Mouse (Mus musculus) limb, embryonic 11.5 days (tissue): Measurements from ENCODE around the gene Igfbp5. TPM values are rescaled to one million over a fixed set of nuclear protein-coding genes. Genes with fewer than 3 reads are reported as not detected.
A peak's percentile ranks its signal among the peaks of the same experiment; 100 is the strongest.

ENCODE experiments used
- ATAC-seq: fragments of 200-750 bp; cut with Nextera tagmentation; 2 replicates; pipeline ENCODE4 v1.8.0; 2017; ENCODE audit warnings: low read depth; ENCODE audit not compliant: insufficient number of reproducible peaks, low FRiP score, low TSS enrichment
- DNase-seq: peaks from one replicate; pipeline ENCODE4 v3.0.0-alpha.2; 2015; ENCODE audit warnings: low spot score
- H3K27ac ChIP-seq: fragments of 300-500 bp; sonication (generic); replicated peaks from 2 replicates; pipeline ENCODE4 v1.5.1; 2014; ENCODE audit warnings: low read depth, mild to moderate bottlenecking, low read length
- H3K27me3 ChIP-seq: fragments of 300-500 bp; sonication (generic); 2 replicates; pipeline ENCODE4 v1.6.1; 2014; ENCODE audit warnings: mild to moderate bottlenecking, low read length, mixed read lengths; ENCODE audit not compliant: control insufficient read depth, insufficient read depth
- H3K36me3 ChIP-seq: fragments of 300-500 bp; sonication (generic); 2 replicates; pipeline ENCODE4 v1.6.1; 2014; ENCODE audit warnings: mild to moderate bottlenecking, low read length, moderate library complexity, mixed read lengths; ENCODE audit not compliant: control insufficient read depth, insufficient read depth
- H3K4me1 ChIP-seq: fragments of 300-500 bp; sonication (generic); 2 replicates; pipeline ENCODE4 v1.6.1; 2014; ENCODE audit warnings: low read length, mixed read lengths; ENCODE audit not compliant: control insufficient read depth, insufficient read depth
- H3K4me2 ChIP-seq: fragments of 300-500 bp; sonication (generic); 2 replicates; pipeline ENCODE4 v1.6.1; 2014; ENCODE audit warnings: low read depth, mild to moderate bottlenecking, moderate library complexity; ENCODE audit not compliant: severe bottlenecking
- H3K4me3 ChIP-seq: fragments of 300-500 bp; sonication (generic); 2 replicates; pipeline ENCODE4 v1.5.1; 2014; ENCODE audit warnings: low read depth, low read length
- H3K9ac ChIP-seq: fragments of 300-500 bp; sonication (generic); 2 replicates; pipeline ENCODE4 v1.6.1; 2014; ENCODE audit warnings: mild to moderate bottlenecking, low read length
- H3K9me3 ChIP-seq: fragments of 300-500 bp; sonication (generic); 2 replicates; pipeline ENCODE4 v1.6.1; 2016; ENCODE audit warnings: low read length; ENCODE audit not compliant: control insufficient read depth
- WGBS: fragments of 180-500 bp; shearing (Covaris S2); extraction: QIAGEN DNeasy Blood & Tissue Kit; methylation state at CpG from one replicate; pipeline ENCODE4 v1.1.7; 2014; 5-methylcytosine and 5-hydroxymethylcytosine counted together
- polyA plus RNA-seq: library from polyadenylated mRNA; unstranded; fragments of >200 nt; fragmentation: Nextera tagmentation; extraction: Ambion mirVana; gene quantifications from 2 replicates; pipeline ENCODE4 v1.2.1, GENCODE M21; 2014

Igfbp5 gene
- polyA plus RNA-seq, 1 experiment from 2014 or later = 48.4 TPM

DNA sequence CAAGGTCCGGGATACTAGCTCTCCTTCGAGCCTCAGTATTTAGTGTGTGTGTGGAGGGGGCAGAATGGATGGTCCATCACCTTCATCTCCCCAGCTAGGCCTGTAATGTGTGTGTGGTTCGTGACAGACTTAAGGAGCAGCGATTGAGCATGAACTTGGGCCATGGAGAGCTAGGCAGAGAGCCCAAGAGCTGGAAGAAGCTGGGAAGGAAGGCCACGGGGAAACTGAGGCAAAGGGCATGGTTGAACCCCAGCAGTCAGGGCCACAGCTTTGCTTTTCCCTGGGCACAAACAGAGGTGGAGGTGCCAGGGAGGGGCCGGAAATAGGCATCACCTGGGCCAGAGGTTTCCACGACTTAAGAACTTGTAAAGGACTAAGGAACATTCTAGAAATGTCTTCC lies 17.5 kb downstream of the Igfbp5 start:
- Histone ChIP-seq H3K27ac (no peak overlapping the region), H3K36me3 (no peaks in the 10 kb centered on the region), H3K4me1 (no peaks in the 10 kb centered on the region), H3K9ac (no peak overlapping the region), H3K9me3 (no peaks in the 10 kb centered on the region), H3K4me3 (no peak overlapping the region), H3K27me3 (no peaks in the 10 kb centered on the region), H3K4me2 (no peak overlapping the region)
- ATAC-seq (no peak), DNase-seq (no peak)
- 85% methylated on average over 7 of the region's 7 CpGs for WGBS

DNA sequence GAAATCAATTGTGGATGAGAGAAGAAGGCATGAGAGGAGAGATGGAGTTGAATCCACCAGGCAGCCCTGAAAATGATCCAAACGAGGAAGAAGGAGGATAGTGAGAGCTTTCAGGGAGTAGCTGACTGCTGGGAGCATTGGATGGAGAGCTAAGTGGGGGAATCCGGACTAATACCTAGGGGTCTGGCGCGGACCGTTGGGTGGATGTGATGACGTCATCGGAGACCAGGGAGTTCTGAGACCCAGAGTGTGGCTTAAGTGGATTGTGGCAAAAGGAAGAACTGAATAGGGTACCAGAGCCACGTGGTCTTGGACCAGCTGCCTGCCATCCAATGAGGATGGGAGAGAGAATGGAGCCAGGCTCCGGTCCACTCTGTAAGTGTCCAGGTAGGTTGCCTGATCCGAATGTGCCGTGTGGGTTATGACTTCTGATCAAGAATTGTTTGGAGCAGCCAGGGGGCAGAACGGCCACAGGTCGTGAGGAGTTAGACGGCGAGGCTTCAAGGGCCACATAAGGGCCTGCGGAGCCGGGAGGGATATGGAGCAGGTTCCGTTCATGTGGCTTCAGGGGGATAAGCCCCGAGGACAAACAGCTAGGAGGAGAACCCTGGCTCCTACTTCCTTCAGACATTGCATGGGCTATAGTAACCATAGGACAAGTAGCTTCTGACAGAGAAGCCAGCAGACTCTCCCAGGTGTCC lies 18.3 kb downstream of the Igfbp5 start:
- Histone ChIP-seq H3K4me1 (no peaks in the 10 kb centered on the region), H3K4me3 (no peak overlapping the region), H3K9ac (no peak overlapping the region), H3K9me3 (no peaks in the 10 kb centered on the region), H3K36me3 (no peaks in the 10 kb centered on the region), H3K27ac (no peak overlapping the region), H3K27me3 (no peaks in the 10 kb centered on the region), H3K4me2 (no peak overlapping the region)
- no peak for ATAC-seq
- WGBS = 85% methylated on average over 19 of the region's 19 CpGs
- DNase-seq = no peak

GRCm38 (mm10) chr1:72855729-72856128 lies 19.0 kb downstream of the Igfbp5 start:
- DNase-seq (no peak), ATAC-seq (no peak)

GRCm38 (mm10) chr1:72854337-72855237 lies 20.1 kb downstream of the Igfbp5 start:
- peak; percentile 74 for DNase-seq
- 65% methylated on average over 10 of the region's 10 CpGs for WGBS
- no peak overlapping the region for H3K9ac ChIP-seq

More at GRCm38 (mm10) chr1:72855729-72856128, 19.0 kb downstream of the Igfbp5 start:
- Histone ChIP-seq H3K9ac (no peak overlapping the region), H3K4me1 (no peaks in the 10 kb centered on the region), H3K4me3 (no peak overlapping the region), H3K27me3 (no peaks in the 10 kb centered on the region), H3K27ac (no peak overlapping the region), H3K36me3 (no peaks in the 10 kb centered on the region), H3K4me2 (no peak overlapping the region), H3K9me3 (no peaks in the 10 kb centered on the region)
- 89% methylated on average over 10 of the region's 10 CpGs for WGBS

GRCm38 (mm10) chr1:72853759-72854158 lies 20.9 kb downstream of the Igfbp5 start:
- no peaks in the 10 kb centered on the region for H3K36me3 ChIP-seq
- no peak overlapping the region for H3K9ac ChIP-seq
- H3K4me3 ChIP-seq = no peak overlapping the region
- H3K4me2 ChIP-seq = no peak overlapping the region
- no peaks in the 10 kb centered on the region for H3K4me1 ChIP-seq
- no peak for DNase-seq
- no peak for ATAC-seq
- WGBS = 78% methylated on average over 1 of the region's 1 CpGs
- no peak overlapping the region for H3K27ac ChIP-seq
- H3K27me3 ChIP-seq = no peaks in the 10 kb centered on the region
- no peaks in the 10 kb centered on the region for H3K9me3 ChIP-seq

More at GRCm38 (mm10) chr1:72854337-72855237, 20.1 kb downstream of the Igfbp5 start:
- Histone ChIP-seq H3K9me3 (no peaks in the 10 kb centered on the region), H3K27ac (no peak overlapping the region), H3K4me1 (no peaks in the 10 kb centered on the region), H3K4me2 (no peak overlapping the region), H3K4me3 (no peak overlapping the region), H3K27me3 (no peaks in the 10 kb centered on the region), H3K36me3 (no peaks in the 10 kb centered on the region)
- no peak for ATAC-seq

DNA sequence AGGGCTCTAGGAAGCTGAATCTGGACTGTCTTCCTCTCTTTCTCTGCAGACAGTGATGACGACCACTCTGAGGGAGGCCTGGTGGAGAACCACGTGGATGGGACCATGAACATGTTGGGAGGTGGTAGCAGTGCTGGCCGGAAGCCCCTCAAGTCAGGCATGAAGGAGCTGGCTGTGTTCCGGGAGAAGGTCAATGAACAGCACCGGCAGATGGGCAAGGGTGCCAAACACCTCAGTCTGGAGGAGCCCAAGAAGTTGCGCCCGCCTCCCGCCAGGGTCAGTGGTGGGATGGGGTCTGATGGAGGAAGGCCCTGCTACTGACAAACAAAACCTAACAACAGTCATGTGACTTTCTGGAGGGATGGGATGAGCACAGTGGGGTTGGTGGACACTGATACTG lies 25.6 kb downstream of the Igfbp5 start:
- no peak for ATAC-seq
- WGBS = 88% methylated on average over 8 of the region's 8 CpGs
- no peaks in the 10 kb centered on the region for H3K36me3 ChIP-seq

DNA sequence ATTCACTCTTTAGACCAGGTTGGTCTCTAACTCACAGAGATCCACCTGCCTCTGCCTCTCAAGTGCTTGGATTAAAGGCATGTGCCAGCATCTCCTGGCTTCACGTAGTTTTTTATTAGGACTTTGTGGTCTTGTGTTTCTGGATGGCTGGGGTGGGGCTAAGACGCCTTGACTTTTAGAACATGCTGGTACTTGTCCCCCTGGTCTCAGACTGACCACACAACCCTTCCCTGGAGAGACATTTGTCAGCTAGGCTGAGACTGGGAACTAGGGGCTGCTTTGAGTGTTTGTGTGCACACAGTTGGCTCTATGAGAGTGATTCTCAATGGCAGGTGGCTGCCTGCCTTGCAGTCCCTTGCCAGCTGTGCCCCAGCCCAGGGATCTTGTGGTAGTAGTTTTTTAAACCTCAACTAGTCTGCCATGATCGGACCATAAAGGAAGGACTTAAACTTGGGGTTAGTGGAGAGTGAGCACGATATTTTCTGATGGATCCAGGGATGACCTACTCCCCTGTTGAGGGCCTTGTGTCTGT lies 26.8 kb downstream of the Igfbp5 start:
- Histone ChIP-seq H3K4me2 (no peak overlapping the region), H3K4me1 (no peaks in the 10 kb centered on the region), H3K9ac (no peak overlapping the region), H3K36me3 (no peaks in the 10 kb centered on the region), H3K9me3 (no peaks in the 10 kb centered on the region), H3K27ac (no peak overlapping the region), H3K27me3 (no peaks in the 10 kb centered on the region), H3K4me3 (no peak overlapping the region)
- ATAC-seq (no peak), DNase-seq (no peak)
- WGBS = 88% methylated on average over 4 of the region's 4 CpGs

More for the DNA sequence above, 25.6 kb downstream of the Igfbp5 start:
- Histone ChIP-seq H3K9ac (no peak overlapping the region), H3K27ac (no peak overlapping the region), H3K4me1 (no peaks in the 10 kb centered on the region), H3K4me3 (no peak overlapping the region), H3K27me3 (no peaks in the 10 kb centered on the region), H3K4me2 (no peak overlapping the region), H3K9me3 (no peaks in the 10 kb centered on the region)
- no peak for DNase-seq

DNA sequence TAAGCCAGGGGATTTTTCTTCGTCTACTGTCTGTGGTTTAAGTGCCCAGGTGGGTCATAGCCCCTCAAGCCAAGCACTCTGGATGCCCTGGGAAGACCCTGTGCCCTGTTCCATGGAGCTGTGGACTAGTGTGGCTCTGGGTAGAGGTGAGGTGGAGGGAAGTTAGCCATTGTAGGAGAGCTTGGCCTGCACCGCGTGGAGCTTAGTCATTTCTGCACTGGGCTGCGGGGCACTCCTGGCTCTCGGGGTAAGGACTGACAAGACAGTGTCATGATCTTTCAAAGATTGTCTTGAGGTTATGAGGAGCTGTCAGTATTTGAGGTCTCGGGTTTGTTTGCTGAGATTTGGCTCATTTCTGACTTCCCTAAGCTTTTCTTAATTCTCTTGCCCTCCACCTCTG lies 30.0 kb downstream of the Igfbp5 start:
- WGBS = 93% methylated on average over 6 of the region's 6 CpGs
- no peak for ATAC-seq
- no peaks in the 10 kb centered on the region for H3K4me1 ChIP-seq
- no peaks in the 10 kb centered on the region for H3K27me3 ChIP-seq
- H3K36me3 ChIP-seq = no peaks in the 10 kb centered on the region
- no peak for DNase-seq
- H3K9me3 ChIP-seq = no peaks in the 10 kb centered on the region
- H3K27ac ChIP-seq = no peak overlapping the region
- H3K9ac ChIP-seq = no peak overlapping the region
- H3K4me2 ChIP-seq = no peak overlapping the region
- H3K4me3 ChIP-seq = no peak overlapping the region
